Mouse (Mus musculus) testis, postnatal 10 days (tissue): ENCODE measurements around the gene Myof.

ENCODE experiments used
- DNase-seq: peaks from one replicate; pipeline ENCODE4 v3.0.0; 2021; ENCODE audit warnings: low spot score

The Myof gene

DNA sequence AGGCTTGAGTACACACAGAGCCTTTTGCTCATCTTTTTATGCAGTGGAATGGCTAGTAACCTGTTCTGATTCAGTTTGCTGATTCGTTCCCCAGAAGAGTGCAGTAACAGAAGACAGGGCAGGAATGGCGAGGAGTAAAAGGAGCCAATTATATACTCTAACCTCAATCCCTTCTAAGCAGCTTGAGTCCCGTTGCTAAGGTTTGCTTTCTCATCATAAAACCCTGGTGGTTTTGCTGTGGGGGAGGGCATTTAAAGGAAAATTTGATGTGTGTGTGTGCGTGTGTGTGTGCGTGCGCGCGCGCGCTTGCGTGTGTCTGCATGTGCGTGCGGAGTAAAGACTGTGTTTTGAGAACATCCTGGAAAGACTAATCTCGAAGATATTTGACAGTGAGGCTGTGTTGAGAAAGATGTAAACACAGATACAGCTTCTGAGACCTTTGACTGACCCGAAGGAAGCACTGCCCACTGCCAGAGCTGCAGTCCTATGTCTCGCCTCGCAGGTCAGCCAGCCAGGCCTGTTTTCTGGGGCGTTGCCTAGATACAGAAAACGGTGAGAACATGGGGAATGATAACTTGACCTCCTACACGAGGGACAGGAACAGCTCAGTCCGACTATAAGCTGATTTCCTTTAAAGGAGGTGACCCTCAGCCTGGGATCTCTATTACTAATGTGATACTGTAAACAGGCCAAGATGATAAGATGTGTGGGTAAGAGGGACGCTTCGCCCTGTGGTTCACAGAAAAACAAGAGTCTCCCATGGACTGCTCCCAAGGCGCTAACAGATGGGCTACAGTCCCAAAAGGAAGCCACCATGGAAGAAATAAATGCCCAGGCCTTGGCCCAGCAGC lies 39.5 kb downstream of the Myof start:
- peak; percentile 59 for DNase-seq

DNA sequence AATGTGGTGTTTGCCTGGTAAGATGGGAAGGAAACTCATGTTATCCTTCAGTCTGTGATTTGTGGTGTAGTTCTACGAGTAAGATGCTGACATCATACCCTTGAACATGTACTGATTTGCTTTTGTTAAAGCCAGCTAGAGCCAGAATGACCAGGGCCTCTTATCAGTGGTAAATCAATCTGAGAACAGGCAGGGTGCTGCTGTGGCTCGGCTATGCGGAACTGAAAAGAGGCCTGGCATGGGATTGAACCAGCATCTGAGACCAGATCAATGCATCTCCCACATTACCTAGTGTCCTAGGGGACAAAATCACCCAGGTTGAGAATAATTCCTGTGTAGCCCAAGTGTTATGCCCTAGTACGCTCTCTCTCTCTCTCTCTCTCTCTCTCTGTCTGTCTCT lies 40.6 kb downstream of the Myof start:
- DNase-seq, result no peak

DNA sequence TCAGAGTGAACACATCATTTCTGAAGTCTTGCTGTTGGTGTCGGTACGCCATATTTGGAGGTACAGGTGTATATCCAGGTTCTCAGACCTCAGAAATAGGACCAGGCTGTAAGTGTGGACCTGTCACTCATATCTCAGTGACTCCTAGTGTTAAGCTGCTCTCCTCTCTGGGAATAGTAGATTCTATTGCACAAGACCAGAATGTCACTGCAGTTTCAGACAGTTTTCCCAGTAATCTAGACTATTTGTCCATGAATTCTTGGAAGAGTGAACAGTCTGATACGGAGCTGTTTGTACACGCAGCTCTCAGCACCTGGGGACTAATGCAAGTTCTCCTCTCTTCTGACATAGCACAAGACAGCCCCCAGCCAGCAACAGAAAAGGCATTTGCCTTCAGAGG lies 42.4 kb downstream of the Myof start:
- DNase-seq, result no peak

DNA sequence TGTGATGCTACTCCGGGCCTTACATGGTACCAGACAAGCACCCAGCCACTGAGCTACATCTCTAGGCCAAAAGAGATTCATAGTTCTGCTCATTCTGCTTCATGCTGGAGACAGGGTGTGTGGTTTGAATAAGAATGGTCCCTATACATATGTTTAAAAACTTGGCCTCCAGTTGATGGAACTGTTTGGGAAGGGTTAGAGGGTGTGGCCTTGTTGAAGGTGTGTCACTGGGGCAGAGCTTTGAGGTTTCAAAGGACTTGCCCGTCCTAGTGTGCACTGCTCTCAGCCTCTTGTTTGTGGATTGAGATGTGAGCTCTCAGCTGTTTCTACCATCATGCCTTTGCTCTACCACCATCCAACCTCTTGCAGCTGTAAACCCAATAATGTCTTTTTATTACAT lies 43.4 kb downstream of the Myof start:
- DNase-seq, result no peak

DNA sequence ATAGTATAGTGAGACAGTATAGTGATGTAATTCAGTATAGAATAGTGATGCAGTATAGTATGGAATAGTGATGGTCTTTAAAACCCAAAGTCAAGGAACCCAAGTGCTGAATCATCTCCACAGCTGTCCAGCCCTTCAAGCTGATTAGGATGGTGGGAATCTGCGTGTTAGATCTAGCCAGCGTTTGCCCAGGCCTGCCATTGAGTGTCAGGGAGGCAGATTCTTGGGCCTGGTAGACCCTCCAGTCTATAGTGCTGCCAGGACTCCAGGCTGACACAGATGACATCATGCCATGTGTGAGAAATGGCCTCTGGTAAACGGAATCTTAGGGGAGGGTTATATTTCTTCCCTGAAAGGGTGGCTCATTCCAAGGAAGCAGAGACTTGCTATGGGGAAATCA lies 49.1 kb downstream of the Myof start:
- no peak for DNase-seq

GRCm38 (mm10) chr19:37992184-37992554 lies 51.2 kb downstream of the Myof start:
- DNase-seq, result no peak

DNA sequence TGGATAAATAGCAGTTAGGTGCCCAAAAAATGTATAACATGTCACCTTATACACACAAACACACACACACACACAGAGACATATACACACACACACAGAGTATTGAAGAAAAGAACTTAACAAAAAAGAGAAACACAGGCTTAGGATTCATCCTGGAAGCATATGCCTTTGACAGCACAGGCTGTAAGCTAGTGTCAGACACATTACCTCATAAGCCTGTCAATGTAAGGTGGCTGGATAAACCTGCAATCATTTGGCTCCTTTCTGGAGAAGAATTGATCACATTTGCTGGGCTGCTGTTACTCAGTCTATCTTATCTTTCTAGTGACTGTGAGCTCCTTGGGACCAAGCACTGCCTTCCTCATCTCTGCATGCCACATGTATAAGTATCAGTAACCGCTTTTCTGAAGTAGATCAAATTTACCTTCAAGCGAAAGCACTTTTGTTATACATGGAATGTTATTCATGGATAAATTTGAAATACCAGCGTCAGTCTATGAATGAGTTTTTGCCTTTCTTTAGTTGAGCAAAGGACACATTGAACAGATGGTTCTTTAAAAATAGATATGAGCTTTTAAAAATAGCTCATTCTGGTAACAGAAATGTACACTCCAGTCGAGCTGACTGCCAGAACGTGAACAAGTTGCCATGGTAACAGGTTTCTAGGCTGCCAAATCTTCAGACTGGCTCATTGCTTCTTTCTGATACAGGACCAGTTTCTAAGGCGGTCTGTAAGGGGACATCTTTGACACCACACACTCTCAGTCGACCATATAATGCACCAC lies 51.8 kb downstream of the Myof start:
- no peak for DNase-seq

DNA sequence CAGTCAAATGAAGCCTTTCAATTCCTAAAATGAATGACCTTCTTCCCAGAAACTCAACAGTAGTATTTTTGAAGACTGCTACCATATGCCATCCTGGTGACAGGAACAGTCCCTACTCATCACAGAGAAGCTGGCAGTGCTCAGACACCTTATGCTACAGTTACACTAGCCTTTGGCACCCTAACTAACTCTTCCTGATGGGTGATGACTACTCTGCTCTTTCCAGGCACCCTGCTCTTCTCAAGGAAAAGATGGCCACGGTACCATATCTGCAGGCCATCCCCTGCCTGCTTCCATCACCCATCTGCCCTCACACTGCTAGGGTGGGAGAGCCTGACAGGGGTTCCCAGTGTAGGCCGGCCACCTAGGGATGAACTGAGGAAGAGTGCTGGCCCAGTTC lies 53.4 kb downstream of the Myof start:
- DNase-seq, result no peak

- DNase-seq, result no peak
These were observed 55.2 kb downstream of the Myof start for GRCm38 (mm10) chr19:37988156-37988555.

- no peak for DNase-seq
These were observed 57.6 kb downstream of the Myof start for GRCm38 (mm10) chr19:37985730-37986129.

- no peak for DNase-seq
These were observed 67.4 kb downstream of the Myof start for GRCm38 (mm10) chr19:37975951-37976350.

- DNase-seq, result no peak
These were observed 72.8 kb downstream of the Myof start for GRCm38 (mm10) chr19:37970571-37970970.

DNA sequence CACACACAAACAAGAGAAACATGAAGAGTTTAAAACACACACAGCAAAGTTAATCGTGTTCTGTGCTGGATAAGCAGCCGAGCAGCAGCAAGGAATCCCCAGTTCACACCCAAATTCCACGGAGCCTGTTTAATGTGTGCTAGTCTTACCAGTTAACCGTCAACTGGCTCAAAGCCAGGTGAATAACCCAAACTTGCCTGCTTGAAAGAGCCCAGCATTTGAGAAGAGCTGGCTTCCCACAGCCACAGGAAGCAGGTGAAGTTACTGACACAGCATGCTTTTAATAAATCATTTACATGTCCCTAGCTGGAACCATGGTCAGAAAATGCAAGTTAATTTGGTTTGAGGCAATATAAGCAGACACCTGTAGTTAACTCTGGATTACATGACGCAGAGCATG lies 73.4 kb downstream of the Myof start:
- no peak for DNase-seq

GRCm38 (mm10) chr19:37965828-37966227 lies 77.5 kb downstream of the Myof start:
- no peak for DNase-seq

GRCm38 (mm10) chr19:37963421-37963820 lies 80.0 kb downstream of the Myof start:
- DNase-seq, result no peak

DNA sequence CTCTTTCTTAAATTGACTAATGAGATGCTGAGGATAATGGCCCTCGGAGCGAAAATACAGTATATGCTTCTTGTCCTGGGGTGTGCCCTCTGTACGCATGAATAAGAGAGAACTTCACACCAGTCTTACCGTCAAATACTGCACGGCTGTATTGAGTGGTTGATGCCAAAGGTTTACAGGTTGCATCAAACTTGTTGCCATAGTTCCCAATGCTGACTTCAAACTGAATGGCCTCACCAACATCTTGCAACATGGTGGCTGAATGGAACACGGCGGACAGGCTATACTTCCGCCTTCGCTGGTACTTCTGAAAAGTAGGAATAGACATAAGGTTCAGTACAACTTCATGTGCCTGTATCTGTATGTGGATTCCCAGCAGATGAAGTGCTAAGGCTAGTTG lies 82.6 kb downstream of the Myof start:
- DNase-seq, result no peak

- no peak for DNase-seq
These were observed 83.7 kb downstream of the Myof start for GRCm38 (mm10) chr19:37959543-37960215.

DNA sequence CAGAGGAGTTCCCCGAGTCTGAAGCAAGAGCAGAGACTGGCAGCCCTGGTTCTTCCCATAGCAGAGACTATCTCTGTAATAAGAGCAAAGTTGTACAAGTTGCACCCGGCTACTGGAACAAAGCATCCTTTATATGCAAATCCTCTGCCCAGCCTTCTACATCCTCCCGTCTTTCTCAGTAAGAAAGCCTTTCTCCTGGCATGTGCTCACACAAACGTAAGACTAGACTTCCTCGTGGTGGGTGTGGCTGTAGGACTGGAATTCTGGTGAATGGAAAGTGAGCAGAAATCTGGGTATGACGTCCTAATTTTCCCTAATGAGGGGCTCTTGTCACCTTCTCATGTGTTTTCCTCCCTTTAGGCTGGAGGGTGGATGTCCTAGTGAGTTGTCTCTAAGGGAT lies 84.3 kb downstream of the Myof start:
- DNase-seq, result no peak

- DNase-seq, result no peak
These were observed 86.1 kb downstream of the Myof start for GRCm38 (mm10) chr19:37957256-37957655.

DNA sequence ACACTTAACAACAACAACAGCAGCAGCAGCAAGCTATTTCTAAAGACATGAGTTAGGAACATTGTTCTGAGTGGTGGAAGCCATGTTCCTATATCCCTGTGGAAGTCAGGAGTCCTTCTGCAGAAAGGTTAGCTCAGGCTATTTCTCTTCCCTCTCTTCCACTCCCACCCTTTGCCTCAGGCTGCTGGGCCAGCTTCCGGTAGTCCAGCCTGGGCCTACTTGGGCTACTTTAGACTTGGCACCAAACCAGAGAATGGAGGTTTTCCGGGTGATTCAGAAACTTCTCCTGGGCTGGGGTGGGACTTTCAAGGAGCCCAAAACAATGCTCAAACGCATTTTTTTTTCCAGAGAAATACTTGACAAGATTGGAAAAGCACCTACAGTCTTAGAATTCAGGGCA lies 87.4 kb downstream of the Myof start:
- no peak for DNase-seq

DNA sequence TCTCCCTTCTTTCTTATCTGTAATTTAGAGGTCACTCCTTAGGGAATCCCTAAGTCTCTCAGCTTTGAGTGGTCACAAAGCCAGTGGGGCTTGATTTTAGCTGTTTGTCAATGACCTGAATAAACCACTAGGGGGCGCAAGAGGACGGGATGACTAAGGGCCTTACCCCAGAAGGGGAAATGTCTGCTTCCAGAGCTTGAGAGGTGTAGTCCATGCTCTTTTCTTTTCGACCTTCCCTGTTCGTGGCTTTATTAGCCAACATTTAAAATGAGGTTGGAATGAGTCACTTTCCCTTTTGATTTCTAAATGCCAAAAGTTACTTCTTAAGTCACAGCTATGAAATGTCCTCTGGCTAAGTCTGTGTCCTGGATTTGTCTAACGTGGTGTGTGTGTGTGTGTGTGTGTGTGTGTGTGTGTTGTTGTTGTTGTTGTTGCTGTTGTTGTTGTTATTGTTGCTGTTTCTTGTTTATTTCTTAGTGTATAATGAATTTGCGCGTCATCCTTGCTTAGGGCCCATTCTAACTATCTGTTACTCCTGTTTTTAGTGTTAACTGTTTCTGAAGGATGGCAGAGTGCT lies 87.9 kb downstream of the Myof start:
- peak; percentile 82 for DNase-seq

GRCm38 (mm10) chr19:37954772-37955171 lies 88.6 kb downstream of the Myof start:
- DNase-seq, result no peak

GRCm38 (mm10) chr19:37954236-37954635 lies 89.1 kb downstream of the Myof start:
- no peak for DNase-seq
